Mouse (Mus musculus): ENCODE data around the gene Cers1.

GRCm38 (mm10) chr8:70360769-70361168, 45.2 kb downstream of the Cers1 start:
- TF ChIP-seq JUND (conservative IDR thresholded peaks at IDR 0.05; ENCODE audit: low read depth, low read length) = no peak
- no peak for TF ChIP-seq CHD2 (IDR thresholded peaks at IDR 0.05; ENCODE audit: low read length)
- no peak for TF ChIP-seq POLR2A (IDR thresholded peaks at IDR 0.05; ENCODE audit: low read depth, low read length)
- TF ChIP-seq MEF2A (IDR thresholded peaks at IDR 0.05; ENCODE audit: borderline replicate concordance, low read depth, low read length) = no peak
- no peak for TF ChIP-seq POLR2AphosphoS2 (IDR thresholded peaks at IDR 0.05; ENCODE audit: low read depth, low read length)
